10 mouse cellular contexts compared by ENCODE assay signal in the genomic region with DNA sequence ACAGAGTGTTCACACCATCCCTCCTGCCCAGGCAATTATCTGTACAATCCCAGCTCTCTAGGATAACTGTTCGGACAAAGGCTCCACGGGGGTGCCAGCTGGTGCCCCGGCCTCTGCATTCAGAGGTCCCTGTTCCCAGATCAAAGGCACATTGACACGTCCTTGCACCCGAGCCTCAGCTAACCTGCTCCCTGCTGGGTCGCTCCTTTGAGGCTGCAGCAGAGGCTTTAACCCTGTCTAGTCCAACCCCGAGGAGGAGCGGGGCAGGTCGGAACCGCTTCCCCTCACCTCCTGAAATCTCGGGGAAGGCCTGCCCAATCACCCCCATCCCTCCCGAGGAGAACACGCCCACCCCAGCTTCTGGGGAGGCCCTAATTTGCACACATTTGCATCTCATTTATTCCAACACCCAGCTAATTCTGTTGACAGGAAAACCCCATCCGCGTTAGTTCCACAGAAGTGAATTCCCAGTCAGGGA. TPM values are rescaled to one million over a fixed set of nuclear protein-coding genes. Genes with fewer than 3 reads are reported as not detected.
DNase-seq lines count a peak whose midpoint lies in the region; ATAC-seq and TF ChIP-seq lines count a peak whose summit lies in the region.
"Had no signal": no experiment of that assay in that cellular context is flagged by ENCODE, and none has a peak within 500 bp of the region (broad histone marks: within the 10 kb centered on the region; RNA-seq: fewer than 3 reads in every experiment).

No protein-coding gene starts in this region.

- H3K9ac ChIP-seq in heart, adult 2 months (ENCODE audit: low read depth, low read length): peak overlapping the region; percentile 36; the same call in 1 of the 2 replicates
- H3K9ac ChIP-seq in forebrain, postnatal 0 days: peak overlapping the region; percentile 31; the same call in 1 of the 2 replicates
- H3K9ac ChIP-seq in midbrain, embryonic 13.5 days (replicated peaks): no peak overlapping the region
- H3K9ac ChIP-seq in liver, embryonic 12.5 days: no peak overlapping the region
- no peak overlapping the region for H3K9ac ChIP-seq in intestine, postnatal 0 days (ENCODE audit: low read depth, low read length)

- DNase-seq in heart, adult 2 months: no peak
- DNase-seq in heart, adult 18-20 months: no peak
- peak; percentile 42 for DNase-seq in embryo, embryonic 10 days (ENCODE audit: low spot score)
- peak; percentile 42 for DNase-seq in forebrain, postnatal 0 days
- no peak for DNase-seq in adrenal gland, postnatal 36 days
- DNase-seq: kidney, postnatal 25 days had no signal

- no peak for TF ChIP-seq CTCF in heart, adult 2 months (IDR thresholded peaks at IDR 0.05)
- no peak for TF ChIP-seq CTCF in forebrain, postnatal 0 days (IDR thresholded peaks at IDR 0.05; ENCODE audit: low read depth)
- no peak for TF ChIP-seq CTCF in intestine, postnatal 0 days (IDR thresholded peaks at IDR 0.05; ENCODE audit: low read depth)

- 7% methylated on average over 15 of the region's 15 CpGs for WGBS in heart, adult 2 months
- 2% methylated on average over 15 of the region's 15 CpGs for WGBS in forebrain, postnatal 0 days
- WGBS in midbrain, embryonic 13.5 days: under 1% methylated on average over 15 of the region's 15 CpGs
- WGBS in liver, embryonic 12.5 days (ENCODE audit: insufficient replicate concordance): 5% methylated on average over 15 of the region's 15 CpGs
- 7% methylated on average over 15 of the region's 15 CpGs for WGBS in intestine, postnatal 0 days

- TF ChIP-seq POLR2A in heart, adult 2 months (IDR thresholded peaks at IDR 0.05; ENCODE audit: insufficient read depth, low read depth, low read length): no peak

- no peaks in the 10 kb centered on the region; the same call in 1 of the 2 replicates for H3K79me2 ChIP-seq in heart, adult 2 months (replicated peaks; ENCODE audit: control insufficient read depth, insufficient read depth, low read length)

- H3K4me1 ChIP-seq in heart, adult 2 months (ENCODE audit: control insufficient read depth, insufficient read depth, low read length): peaks cover 4% of the 10 kb centered on the region; the same call in 1 of the 2 replicates
- H3K4me1 ChIP-seq in forebrain, postnatal 0 days (ENCODE audit: insufficient read depth): 0 out of 2 replicates have a peak, but pooled peaks cover 9% of the 10 kb centered on the region
- peaks cover 25% of the 10 kb centered on the region for H3K4me1 ChIP-seq in midbrain, embryonic 13.5 days (replicated peaks)
- H3K4me1 ChIP-seq in liver, embryonic 12.5 days: no peaks in the 10 kb centered on the region
- no peaks in the 10 kb centered on the region for H3K4me1 ChIP-seq in intestine, postnatal 0 days (replicated peaks; ENCODE audit: control insufficient read depth, insufficient read depth, low read length)

- H3K9me3 ChIP-seq in forebrain, postnatal 0 days (ENCODE audit: low read length): no peaks in the 10 kb centered on the region
- 0 out of 2 replicates have a peak, but pooled peaks cover 4% of the 10 kb centered on the region for H3K9me3 ChIP-seq in midbrain, embryonic 13.5 days
- H3K9me3 ChIP-seq in liver, embryonic 12.5 days (replicated peaks): no peaks in the 10 kb centered on the region
- H3K9me3 ChIP-seq in intestine, postnatal 0 days (ENCODE audit: control insufficient read depth): no peaks in the 10 kb centered on the region

- intact Hi-C loops in heart, adult 2 months (cut with DNase I): loop anchor here (10.0 kb wide), 1 partner anchor 57 kb away; no protein-coding TSS in a partner anchor

- H3K4me2 ChIP-seq in forebrain, postnatal 0 days (ENCODE audit: low read depth): peak overlapping the region; percentile 44
- peak overlapping the region; percentile 49 for H3K4me2 ChIP-seq in midbrain, embryonic 13.5 days (replicated peaks)
- H3K4me2 ChIP-seq in liver, embryonic 12.5 days: no peak overlapping the region
- no peak overlapping the region for H3K4me2 ChIP-seq in intestine, postnatal 0 days (replicated peaks; ENCODE audit: low read depth)

- no peak for TF ChIP-seq EP300 in heart, adult 2 months (IDR thresholded peaks at IDR 0.05; ENCODE audit: insufficient read depth, low read depth, low read length)

- peak overlapping the region; percentile 43; the same call in 1 of the 2 replicates for H3K27ac ChIP-seq in heart, adult 2 months
- no peak overlapping the region for H3K27ac ChIP-seq in forebrain, postnatal 0 days (ENCODE audit: low read depth, low read length)
- no peak overlapping the region for H3K27ac ChIP-seq in midbrain, embryonic 13.5 days
- no peak overlapping the region for H3K27ac ChIP-seq in liver, embryonic 12.5 days
- no peak overlapping the region for H3K27ac ChIP-seq in intestine, postnatal 0 days (ENCODE audit: low read depth, low read length)

- no peak overlapping the region for H3K4me3 ChIP-seq in heart, adult 2 months
- peak overlapping the region; percentile 1 for H3K4me3 ChIP-seq in forebrain, postnatal 0 days (ENCODE audit: low read depth, low read length)
- peak overlapping the region; percentile 15 for H3K4me3 ChIP-seq in midbrain, embryonic 13.5 days (replicated peaks)
- H3K4me3 ChIP-seq in liver, embryonic 12.5 days: no peak overlapping the region
- no peak overlapping the region for H3K4me3 ChIP-seq in intestine, postnatal 0 days (ENCODE audit: low read depth, low read length)

- no peaks in the 10 kb centered on the region for H3K27me3 ChIP-seq in heart, adult 2 months (ENCODE audit: control insufficient read depth, insufficient read depth, low read length)
- H3K27me3 ChIP-seq in forebrain, postnatal 0 days (ENCODE audit: insufficient read depth, low read length): peaks cover 10% of the 10 kb centered on the region; the same call in 1 of the 2 replicates
- peaks cover 100% of the 10 kb centered on the region for H3K27me3 ChIP-seq in midbrain, embryonic 13.5 days
- peaks cover 93% of the 10 kb centered on the region for H3K27me3 ChIP-seq in liver, embryonic 12.5 days (replicated peaks)
- H3K27me3 ChIP-seq in intestine, postnatal 0 days (replicated peaks; ENCODE audit: control insufficient read depth, insufficient read depth, low read length): peaks cover 33% of the 10 kb centered on the region

- peak; percentile 69 for ATAC-seq in forebrain, postnatal 0 days
- ATAC-seq in midbrain, embryonic 13.5 days: peak; percentile 84
- no peak for ATAC-seq in liver, embryonic 12.5 days
- no peak for ATAC-seq in intestine, postnatal 0 days
- ATAC-seq: lung, postnatal 0 days had no signal

- H3K36me3 ChIP-seq in heart, adult 2 months (ENCODE audit: control insufficient read depth, insufficient read depth, low read length): no peaks in the 10 kb centered on the region
- no peaks in the 10 kb centered on the region for H3K36me3 ChIP-seq in forebrain, postnatal 0 days (ENCODE audit: insufficient read depth)
- no peaks in the 10 kb centered on the region for H3K36me3 ChIP-seq in midbrain, embryonic 13.5 days
- H3K36me3 ChIP-seq in liver, embryonic 12.5 days: no peaks in the 10 kb centered on the region
- no peaks in the 10 kb centered on the region for H3K36me3 ChIP-seq in intestine, postnatal 0 days (ENCODE audit: control insufficient read depth, insufficient read depth)

RNA-seq across cellular contexts. Expression of gene Scn5a, which starts 7.4 kb away (rescaled TPM):
- total RNA-seq in heart, adult 2 months (2021): 100 to 1,000 TPM; 161 to 173 TPM
- 101 and 117 TPM in 2 replicates for polyA plus RNA-seq in heart, adult 2 months (2012; rRNA removed)
- total RNA-seq in heart, adult 18-20 months (2021): 100 to 1,000 TPM; 174 to 194 TPM
- 3.4 and 8.2 TPM in 2 replicates for total RNA-seq in forebrain, postnatal 0 days (2014; rRNA removed)
- polyA plus RNA-seq in forebrain, postnatal 0 days (2015; fragmentation: Nextera tagmentation; extraction: Ambion mirVana): 0.40 and 0.77 TPM in 2 replicates
- polyA plus RNA-seq in midbrain, embryonic 13.5 days (2015; fragmentation: Nextera tagmentation; extraction: Ambion mirVana): 0.14 and 0.20 TPM in 2 replicates
- 0.02 and 0.10 TPM in 2 replicates for polyA plus RNA-seq in liver, embryonic 12.5 days (2016; fragmentation: Nextera tagmentation; extraction: Ambion mirVana)
- 0.30 and 0.34 TPM in 2 replicates for polyA plus RNA-seq in intestine, postnatal 0 days (2015; fragmentation: Nextera tagmentation; extraction: Ambion mirVana)
- under 1 TPM; 0.10 TPM for total RNA-seq in adrenal gland, postnatal 36 days (2021)

Comparison
In these comparisons a context has a peak if more than half of its experiments do, and no peak if none do; other contexts are left out.
1. DNase-seq: peak in embryo, embryonic 10 days (single experiment) and forebrain, postnatal 0 days (single experiment); none in heart, adult 2 months (0 of 2), heart, adult 18-20 months (0 of 2) and adrenal gland, postnatal 36 days (0 of 2).
2. H3K4me3 ChIP-seq: peak in forebrain, postnatal 0 days (single experiment) and midbrain, embryonic 13.5 days (single experiment); none in heart, adult 2 months (single experiment), liver, embryonic 12.5 days (single experiment) and intestine, postnatal 0 days (single experiment).
3. H3K9ac ChIP-seq: peak in heart, adult 2 months (single experiment) and forebrain, postnatal 0 days (single experiment); none in midbrain, embryonic 13.5 days (single experiment), liver, embryonic 12.5 days (single experiment) and intestine, postnatal 0 days (single experiment).
4. ATAC-seq: peak in forebrain, postnatal 0 days (single experiment) and midbrain, embryonic 13.5 days (single experiment); none in liver, embryonic 12.5 days (single experiment) and intestine, postnatal 0 days (single experiment).
5. H3K4me2 ChIP-seq: peak in forebrain, postnatal 0 days (single experiment) and midbrain, embryonic 13.5 days (single experiment); none in liver, embryonic 12.5 days (single experiment) and intestine, postnatal 0 days (single experiment).
6. RNA of gene Scn5a, which starts 7.4 kb away (polyA plus RNA-seq): 101 to 117 TPM in heart, adult 2 months; 0.40 to 0.77 TPM in forebrain, postnatal 0 days, 0.30 to 0.34 TPM in intestine, postnatal 0 days, 0.14 to 0.20 TPM in midbrain, embryonic 13.5 days and 0.02 to 0.10 TPM in liver, embryonic 12.5 days; every median in the first group is over 10 times any median in the second.